Mouse (Mus musculus) CH12F3 (cell line): ENCODE data around the gene Fsip1.

ENCODE experiments used
- in situ Hi-C: fragments of 300-500 bp; cut with MboI; formaldehyde crosslinking; loops from 2 replicates; pipeline ENCODE4 v1.14.3; 2020; ENCODE audit warnings: low sequenced_read_pairs

Gene Fsip1

DNA sequence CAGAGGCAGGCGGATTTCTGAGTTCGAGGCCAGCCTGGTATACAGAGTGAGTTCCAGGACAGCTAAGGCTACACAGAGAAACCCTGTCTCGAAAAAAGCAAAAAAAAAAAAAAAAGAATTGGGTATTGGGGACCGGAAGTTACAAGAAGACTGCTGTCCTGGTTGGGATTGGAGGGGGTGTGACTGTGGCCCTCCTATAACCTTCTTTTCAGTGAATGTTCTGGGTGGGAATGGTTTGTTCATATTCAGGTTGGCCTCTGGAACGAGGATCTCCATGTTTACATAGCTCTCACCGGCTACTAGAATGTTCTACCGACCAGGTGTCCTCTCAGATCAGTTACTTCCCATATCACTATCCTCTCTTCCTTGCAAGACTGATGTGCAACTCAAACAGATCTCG is 328 bp upstream of the Fsip1 start:
- in situ Hi-C loops = no loop called here

DNA sequence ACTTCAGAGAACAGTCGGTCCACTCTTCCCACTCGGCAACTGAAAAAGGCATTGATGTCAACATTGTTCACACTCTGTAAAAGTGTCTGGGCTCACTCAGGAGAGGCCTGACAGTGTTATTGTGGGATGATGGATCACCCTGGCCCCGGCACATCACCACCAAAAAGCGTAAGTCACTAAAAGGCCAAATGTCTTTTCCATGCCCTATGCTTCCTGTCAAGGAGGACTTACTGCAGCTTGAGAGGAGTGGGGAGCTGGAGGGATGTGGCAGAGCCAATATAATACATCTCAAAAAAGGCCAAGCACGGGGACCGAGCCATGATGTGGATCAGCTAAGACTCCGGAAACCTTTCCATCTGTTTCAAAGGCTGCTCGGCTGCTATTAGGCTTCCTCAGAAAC is 2.2 kb downstream of the Fsip1 start:
- in situ Hi-C loops = no loop called here

DNA sequence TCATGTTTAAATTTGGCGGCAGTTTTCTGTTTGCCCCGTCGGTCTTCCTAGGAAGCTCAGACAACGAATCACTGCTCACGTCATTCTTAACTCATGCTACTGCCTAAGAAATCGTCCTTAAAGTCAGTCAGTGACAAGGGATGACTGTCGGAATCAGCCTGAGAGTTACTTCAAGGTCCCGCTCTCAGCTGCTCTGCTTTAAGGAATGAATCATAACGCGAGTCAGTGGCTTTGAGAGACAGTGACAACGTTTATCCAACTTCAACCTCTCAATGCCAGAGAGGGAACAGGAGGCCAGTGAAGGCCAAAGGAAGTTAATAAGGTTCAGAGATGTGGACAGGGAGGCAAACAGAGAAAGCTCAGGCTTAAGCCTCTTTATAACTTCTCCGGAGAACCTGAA is 7.8 kb downstream of the Fsip1 start:
- in situ Hi-C loops = loop anchor here (10.0 kb wide), 1 partner anchor 54 kb away; no protein-coding TSS in a partner anchor

DNA sequence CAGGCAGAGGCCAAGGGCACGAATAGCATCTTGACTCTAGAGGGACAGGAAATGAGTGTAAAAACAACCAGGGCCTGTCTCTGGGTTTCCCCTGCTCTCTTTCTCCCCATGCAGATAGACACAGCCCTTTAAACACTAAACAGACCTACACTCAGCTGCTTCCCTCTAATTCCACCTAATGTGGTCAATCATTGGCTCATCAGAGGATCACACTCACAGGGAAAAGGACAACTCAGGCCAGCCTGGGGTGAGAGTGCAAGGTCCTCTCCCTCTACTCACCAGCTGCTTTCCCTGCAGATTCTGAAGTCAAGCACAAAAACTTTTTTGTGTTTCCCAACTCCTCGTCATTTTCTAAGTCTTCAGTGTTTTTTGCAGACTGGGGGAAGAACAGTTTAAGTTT is 8.8 kb downstream of the Fsip1 start:
- in situ Hi-C loops = loop anchor here (10.0 kb wide), 1 partner anchor 53 kb away; no protein-coding TSS in a partner anchor

DNA sequence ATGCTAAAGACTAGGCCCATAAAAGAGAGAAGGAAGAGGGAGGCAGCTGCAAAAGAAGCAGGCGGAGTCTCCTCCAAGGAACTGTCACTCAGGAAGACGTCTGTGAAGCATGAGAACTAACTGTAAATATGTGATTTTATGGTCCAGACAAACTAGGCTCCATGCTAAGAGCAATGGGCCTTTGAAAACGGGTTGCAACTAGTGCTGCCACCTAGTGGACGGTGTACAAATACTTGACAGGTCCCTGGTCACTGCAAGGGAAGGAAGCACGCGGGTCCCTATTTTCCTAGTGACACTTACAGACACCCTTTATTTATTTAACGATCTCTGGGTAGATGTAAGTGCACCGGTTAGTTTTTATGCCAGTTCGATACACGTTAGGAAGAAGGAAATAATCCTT is 10.9 kb downstream of the Fsip1 start:
- in situ Hi-C loops = loop anchor here (10.0 kb wide), 1 partner anchor 51 kb away; no protein-coding TSS in a partner anchor

DNA sequence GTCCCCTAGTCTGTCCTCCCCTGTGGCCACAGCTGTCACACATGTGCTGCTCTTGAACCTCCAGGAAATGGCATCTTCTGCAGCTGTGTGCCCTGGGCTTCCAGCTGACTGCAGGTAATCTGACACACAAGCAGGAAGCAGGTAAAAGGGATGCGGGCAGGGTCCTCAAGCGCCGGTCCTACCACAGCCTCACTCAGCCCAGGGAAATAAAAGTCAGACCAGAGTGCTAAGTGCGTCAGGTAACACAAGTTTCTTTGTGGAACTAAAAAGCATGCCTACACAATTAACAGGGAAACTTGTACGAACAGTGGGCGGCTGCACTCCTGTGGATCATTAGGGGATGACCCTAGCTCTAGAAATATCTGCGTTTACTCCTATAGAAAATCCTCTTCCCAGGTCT is 20.6 kb downstream of the Fsip1 start:
- in situ Hi-C loops = no loop called here

DNA sequence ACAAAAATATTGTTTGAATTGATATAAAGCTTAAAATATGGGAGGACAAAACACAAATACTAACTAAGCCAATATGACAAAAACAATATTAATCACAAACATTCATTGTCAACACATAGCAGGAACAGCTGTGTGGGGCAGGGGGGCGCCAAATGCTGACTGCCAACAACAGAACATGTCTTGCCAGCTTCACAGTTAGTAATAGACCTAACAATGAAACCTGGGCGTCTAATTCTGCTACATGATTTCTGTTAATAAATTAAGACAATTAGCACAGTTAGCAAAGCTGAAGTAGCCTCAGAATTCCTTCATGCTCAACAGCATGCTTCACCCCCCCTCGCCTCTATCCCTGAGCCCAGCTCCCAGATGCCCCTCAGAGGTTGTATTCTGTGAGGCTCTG is 21.2 kb downstream of the Fsip1 start:
- in situ Hi-C loops = no loop called here

DNA sequence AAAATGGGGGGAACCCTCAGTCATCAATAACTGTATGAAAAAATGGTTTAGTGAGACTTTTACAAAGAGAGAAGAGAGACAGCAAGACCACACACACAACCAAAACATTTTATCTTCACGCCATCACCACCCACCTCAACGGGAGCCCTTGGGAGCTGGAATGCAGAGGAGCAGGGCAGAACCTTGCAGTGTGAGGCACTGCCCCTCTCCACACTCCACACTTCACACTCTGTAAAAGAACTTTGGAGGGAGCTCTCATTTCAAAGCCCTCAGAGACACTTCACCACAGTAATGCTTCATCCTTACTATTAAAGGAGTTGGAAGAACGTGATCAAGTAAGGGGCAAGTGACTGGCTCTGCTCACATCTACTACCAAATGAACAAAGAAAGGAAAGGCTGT is 26.2 kb downstream of the Fsip1 start:
- in situ Hi-C loops = no loop called here

DNA sequence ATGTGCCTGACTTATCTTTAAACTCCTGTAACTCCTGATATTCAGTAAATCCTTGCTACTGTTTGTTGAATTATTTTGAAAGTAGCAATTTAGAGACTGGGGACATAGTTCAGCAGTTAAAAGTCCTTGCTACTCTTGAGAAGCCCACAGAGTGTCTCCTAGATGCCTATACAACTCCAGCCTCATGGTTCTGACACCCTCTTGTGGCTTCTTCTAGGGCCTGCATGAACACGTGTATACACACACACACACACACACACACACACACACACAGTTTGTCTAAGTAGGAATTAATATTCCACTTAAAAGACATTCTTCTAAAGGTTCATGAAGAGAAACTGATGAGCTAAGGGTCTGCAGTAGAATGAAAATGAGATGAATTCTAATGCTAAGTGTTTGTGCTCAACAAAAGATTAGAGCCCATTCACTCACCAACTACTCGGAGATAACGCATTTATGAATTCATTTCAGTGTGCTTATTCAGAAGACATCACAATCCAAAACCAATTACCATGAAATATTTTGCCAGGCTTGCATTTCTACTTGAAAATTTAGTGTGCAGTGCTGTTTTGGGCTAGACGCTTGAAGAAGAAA is 28.2 kb downstream of the Fsip1 start:
- in situ Hi-C loops = no loop called here

DNA sequence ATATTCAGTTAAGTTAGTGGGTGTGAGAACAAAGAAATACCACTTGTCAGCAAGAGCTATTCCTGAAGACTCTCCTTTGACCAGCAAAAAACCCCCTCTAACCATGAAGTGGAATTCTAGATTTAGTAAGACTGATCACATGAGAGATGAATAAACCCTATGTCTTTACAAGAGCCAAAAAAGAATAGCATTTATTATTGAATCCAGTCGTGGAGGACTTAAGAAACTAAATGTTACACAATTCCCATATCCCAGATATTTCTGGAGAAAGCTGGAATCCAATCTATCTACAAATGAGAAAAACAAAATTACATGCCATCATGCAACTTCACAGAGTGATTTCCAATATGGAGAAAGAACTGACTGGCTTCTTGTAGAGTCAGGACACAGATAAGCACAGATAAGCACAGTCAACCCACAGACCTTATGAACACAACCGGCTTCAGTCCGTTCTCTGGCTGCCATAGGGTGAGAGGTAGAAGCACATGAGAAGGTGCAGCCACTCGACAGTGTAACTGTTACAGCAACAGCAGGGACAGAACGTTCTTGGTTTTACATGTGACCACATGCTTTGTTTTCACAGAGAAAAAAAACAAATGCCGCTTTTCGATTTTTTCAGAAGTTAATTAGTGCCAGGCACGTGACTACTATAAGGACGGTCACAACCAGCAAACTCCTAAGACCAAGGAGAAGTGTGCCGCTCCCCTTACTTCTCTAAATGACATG is 31.3 kb downstream of the Fsip1 start:
- in situ Hi-C loops = no loop called here

DNA sequence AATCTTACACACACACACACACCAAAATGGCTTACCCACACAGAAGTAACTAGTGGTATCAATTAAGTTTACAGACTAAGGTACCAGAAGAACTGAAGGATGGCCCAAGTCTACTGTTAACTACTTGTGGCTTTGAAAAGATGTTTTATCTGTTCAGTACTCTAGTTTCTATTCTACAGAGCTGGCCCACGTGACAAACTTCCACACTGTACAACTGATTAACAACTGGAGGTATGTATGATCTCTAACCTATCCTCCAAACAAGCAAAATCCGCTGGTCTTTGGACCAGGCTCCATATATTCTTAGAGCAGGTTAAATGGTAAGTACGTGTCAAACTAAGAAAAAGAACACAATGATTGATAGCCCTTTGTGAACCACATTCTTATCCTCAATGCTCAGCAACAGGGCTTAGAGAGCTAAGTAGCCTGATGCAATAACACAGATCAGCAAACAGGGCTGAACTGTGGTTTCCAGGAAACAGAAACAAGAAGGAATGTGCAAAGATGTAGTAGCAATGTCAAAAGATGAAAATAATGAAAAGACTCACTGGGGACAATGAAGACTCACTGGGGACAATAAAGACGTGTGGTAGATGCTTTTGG is 38.7 kb downstream of the Fsip1 start:
- in situ Hi-C loops = no loop called here

DNA sequence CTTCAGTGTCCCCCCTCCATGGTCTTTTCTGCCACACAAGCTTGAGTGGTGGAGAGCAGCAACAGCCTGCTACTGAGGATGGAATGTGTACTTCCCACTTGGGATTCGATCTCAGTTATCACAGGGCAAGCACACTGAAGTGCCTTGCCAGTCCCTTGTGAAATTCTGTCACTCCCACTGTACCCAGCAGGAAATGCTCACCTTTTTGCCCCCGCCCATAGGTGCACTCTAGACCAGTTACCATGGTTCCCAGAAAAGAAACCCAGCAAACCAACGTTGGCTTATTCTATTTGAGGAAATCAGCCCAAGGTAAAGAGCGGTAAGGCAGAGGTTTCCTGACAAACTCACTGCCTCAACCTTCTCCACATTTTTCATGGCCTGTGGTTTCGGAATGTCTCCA is 47.1 kb downstream of the Fsip1 start:
- in situ Hi-C loops = no loop called here

DNA sequence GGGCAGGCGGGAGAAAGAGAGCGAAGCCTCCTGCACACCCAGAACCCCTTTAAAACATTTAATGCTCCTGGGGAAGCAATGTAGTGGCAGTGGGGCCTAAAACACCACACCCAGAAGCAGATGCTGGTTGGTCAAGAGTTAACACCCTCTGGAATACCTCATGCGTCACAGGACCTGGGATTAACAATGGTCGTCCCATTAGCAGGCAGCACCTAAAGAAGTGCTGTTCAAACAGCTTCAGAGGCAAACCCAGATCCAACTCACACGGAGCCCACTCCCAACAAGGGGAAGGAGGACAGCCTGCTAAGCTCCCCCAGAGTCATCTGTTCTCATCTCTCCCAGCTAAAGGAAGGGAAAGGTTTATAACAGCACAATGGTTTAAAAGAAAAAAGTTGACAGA is 48.1 kb downstream of the Fsip1 start:
- in situ Hi-C loops = no loop called here

DNA sequence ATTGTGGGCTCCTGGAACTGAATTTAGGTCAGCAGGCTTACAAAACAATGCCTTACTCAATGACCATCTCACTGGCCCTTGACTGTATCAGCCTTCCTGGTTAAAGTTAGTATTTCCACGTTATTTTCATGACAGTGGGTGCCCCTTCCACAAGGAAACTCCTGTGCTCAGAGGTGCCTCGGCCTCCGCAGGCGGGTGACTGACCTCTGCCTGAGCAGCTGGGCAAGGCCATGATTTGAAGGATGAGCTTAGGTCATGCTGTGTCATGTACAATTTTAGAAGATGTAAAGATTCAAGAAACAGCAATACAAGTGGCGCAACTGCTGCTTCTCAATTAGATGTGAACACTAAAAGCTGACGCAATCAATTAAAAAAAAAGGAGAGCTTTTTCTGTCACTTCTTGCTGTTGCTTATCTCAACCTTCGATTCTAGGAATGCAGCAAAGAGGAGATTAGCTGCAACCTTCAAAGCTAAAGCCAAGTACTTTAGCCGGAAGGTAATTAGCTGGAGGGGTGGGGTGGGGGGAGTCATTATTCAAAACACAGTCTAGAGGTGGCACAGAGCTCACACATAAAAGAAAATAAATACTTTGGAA is 50.7 kb downstream of the Fsip1 start:
- in situ Hi-C loops = no loop called here

DNA sequence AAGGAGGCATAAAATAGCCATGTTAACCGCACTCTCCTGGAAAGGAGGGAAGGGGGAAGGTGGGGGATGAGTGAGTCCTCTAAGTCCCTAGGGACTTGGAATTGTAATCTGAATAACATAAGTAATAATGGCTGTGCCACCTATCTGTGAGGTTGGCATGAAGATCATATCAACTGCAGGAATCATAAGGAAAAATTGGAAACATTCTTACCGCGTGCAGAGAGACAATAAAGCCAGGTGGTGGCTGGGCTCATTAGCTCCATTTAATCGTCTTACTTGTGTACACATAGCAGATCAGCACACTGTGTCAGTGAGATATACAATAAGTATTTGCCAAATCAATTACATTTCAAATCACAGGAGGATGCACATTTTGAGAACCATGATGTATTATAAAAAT is 52.1 kb downstream of the Fsip1 start:
- in situ Hi-C loops = no loop called here

DNA sequence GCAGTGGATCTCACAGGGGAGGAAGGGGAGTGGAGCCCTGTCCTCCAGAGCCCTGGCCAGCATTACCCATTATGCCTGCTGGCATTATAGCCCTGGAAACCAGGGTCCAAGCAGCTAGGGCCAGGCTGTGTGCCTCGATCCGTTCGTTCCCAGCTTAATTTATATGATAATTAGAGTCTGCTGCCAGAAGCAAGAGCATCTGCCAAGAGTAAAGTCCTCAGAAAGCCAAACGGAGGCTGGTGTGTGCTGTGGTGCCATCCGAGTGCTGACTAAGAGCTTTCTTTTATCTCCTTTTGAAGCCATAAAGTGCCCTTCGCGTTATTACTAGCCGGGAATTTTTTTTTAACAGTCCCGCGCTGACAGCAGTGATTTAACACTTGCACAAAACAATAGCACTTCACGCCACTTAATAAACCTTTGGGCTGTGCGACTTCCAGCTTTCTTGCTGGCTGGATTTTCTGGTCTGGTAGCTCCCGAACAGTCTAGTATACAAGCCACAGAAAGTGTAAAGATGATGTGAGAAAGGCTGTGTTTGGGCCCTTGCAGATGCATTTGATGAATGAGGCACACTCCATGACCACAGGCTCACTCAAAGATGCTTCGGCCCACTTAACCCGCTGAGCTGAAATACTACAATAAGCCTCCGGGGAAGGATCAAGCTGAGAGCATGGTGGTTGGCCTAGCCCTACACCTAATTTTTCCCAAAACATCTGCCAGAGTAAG is 52.9 kb downstream of the Fsip1 start:
- in situ Hi-C loops = no loop called here

DNA sequence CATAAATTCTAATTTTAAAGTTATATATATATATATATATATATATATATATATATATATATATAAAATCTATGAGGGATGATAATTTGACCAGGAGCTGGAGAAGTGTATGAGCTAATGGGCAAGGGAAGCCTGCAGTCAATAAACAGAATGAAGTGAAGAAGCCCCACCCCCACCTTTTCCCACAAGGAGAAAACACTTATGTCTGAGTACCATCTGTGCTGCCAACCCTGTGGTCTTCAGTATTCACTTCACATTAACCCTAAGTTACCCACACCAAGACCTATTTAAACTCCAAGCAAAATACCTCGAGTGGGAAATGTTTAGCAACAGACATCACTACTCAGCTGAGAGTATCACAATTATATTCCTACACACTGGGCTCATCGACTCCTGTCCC is 53.8 kb downstream of the Fsip1 start:
- in situ Hi-C loops = no loop called here

DNA sequence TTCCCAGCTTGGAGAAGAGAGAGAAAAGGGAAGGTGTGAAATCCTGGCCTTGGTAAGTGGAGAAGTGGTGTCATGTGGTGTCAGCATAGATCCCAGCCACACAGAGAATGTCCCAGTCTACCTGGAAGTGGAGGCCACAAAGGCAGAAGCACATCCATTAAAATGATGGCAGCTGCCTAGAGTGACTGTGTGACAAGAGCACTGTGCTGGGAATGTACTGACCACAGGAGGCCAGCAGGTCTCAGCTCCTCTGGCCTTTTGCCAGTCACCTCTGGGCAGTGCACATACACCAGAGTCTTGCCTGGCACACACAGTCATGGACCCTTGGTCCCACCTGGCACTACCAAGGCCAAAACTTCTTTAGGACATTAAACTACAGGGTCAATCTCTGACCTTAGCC is 54.8 kb downstream of the Fsip1 start:
- in situ Hi-C loops = no loop called here

DNA sequence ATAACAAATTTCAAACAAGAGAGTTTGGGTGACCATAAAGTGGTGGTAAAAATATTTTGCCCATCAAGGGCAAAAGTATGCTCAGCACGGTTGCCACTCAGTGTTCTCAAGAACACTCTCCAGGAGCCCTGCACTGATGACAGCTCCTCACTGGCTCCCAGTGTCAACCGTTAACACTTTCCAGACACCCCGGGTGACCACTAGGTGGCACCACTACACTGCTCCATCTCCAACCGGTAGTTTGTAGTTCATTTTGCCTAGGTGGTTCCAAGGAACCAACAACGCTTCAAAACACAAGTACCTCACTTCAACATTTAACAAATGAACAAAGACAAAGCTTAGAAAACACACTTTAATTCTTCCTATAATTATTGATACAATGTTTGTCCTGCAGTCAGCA is 56.9 kb downstream of the Fsip1 start:
- in situ Hi-C loops = loop anchor here (10.0 kb wide), 1 partner anchor 45 kb away; no protein-coding TSS in a partner anchor

DNA sequence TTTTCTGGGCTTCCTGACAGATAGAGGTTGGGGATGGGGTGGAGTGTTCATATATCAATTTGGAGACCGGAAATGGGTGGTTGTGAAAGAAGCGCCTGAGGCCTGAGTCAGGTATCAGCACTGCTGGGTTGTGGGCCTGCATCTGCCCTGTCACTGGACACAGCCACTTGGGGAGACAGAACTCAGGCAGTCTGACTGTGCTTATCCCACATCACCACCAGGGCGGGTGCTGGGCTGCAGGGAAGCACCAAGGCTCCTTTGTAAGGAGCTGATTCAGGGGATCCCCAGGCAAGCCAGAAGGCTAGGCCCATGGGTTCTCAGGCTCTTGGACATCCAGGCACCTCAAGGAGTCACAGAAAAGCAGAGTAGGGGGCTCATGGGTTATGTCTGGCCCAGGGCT is 59.8 kb downstream of the Fsip1 start:
- in situ Hi-C loops = loop anchor here (10.0 kb wide), 1 partner anchor 48 kb away; no protein-coding TSS in a partner anchor

DNA sequence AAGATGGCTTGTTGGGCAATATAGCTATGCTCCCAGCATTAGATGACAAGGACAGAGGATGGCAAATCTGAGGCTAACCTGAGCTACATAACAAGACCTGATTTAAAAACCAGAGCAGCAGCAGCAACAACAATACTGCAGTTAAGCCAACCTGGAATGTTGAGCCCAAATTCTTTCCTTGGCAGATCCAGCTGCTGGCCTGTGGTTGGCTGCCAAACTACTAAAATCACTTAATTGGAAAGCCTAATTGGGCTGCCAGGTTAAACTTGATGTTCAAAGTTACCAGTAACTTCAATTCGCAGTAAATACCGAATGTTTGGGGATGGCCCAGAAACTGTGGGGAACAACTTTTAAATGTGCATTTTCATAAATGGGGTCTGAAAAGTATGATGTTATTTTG is 74.6 kb downstream of the Fsip1 start:
- in situ Hi-C loops = no loop called here
